Mouse (Mus musculus) kidney, embryonic 14.5 days (tissue): ENCODE results near the gene Gm2022. TPM values are rescaled to one million over a fixed set of nuclear protein-coding genes. Genes with fewer than 3 reads are reported as not detected.
"Not testable (repeated sequence)": the region's sequence is repeated elsewhere in the genome, so short reads cannot be mapped to it uniquely, and the experiment has no call there.

Experiments used
- ATAC-seq: fragments of 200-750 bp; cut with Nextera tagmentation; 2 replicates; pipeline ENCODE4 v1.8.0; 2017; ENCODE audit warnings: moderate number of reproducible peaks, mild to moderate bottlenecking, moderate TSS enrichment, moderate library complexity; ENCODE audit not compliant: low FRiP score, low TSS enrichment
- H3K27ac ChIP-seq: fragments of 300-500 bp; sonication (generic); 2 replicates; pipeline ENCODE4 v1.5.1; 2014; ENCODE audit warnings: low read depth, mild to moderate bottlenecking, low read length, moderate library complexity, mixed read lengths
- H3K27me3 ChIP-seq: fragments of 300-500 bp; sonication (generic); 2 replicates; pipeline ENCODE4 v1.6.1; 2014; ENCODE audit warnings: mild to moderate bottlenecking, low read length; ENCODE audit not compliant: control insufficient read depth, insufficient read depth
- H3K36me3 ChIP-seq: fragments of 300-500 bp; sonication (generic); 2 replicates; pipeline ENCODE4 v1.6.1; 2014; ENCODE audit warnings: low read length, mixed read lengths; ENCODE audit not compliant: control insufficient read depth, insufficient read depth
- H3K4me1 ChIP-seq: fragments of 300-500 bp; sonication (generic); 2 replicates; pipeline ENCODE4 v1.6.1; 2014; ENCODE audit warnings: low read length, mixed read lengths; ENCODE audit not compliant: control insufficient read depth, insufficient read depth
- H3K4me2 ChIP-seq: fragments of 300-500 bp; sonication (generic); replicated peaks from 2 replicates; pipeline ENCODE4 v1.6.1; 2014; ENCODE audit warnings: low read depth, mild to moderate bottlenecking, low read length
- H3K4me3 ChIP-seq: fragments of 300-500 bp; sonication (generic); 2 replicates; pipeline ENCODE4 v1.5.1; 2014; ENCODE audit warnings: mild to moderate bottlenecking, low read length
- H3K9ac ChIP-seq: fragments of 300-500 bp; sonication (generic); 2 replicates; pipeline ENCODE4 v1.6.1; 2014; ENCODE audit warnings: low read depth, mild to moderate bottlenecking, low read length, moderate library complexity
- H3K9me3 ChIP-seq: fragments of 300-500 bp; sonication (generic); 2 replicates; pipeline ENCODE4 v1.6.1; 2016; ENCODE audit warnings: low read length; ENCODE audit not compliant: control insufficient read depth
- WGBS: fragments of 180-500 bp; shearing (Covaris S2); extraction: QIAGEN DNeasy Blood & Tissue Kit; methylation state at CpG from one replicate; pipeline ENCODE4 v1.1.7; 2014; 5-methylcytosine and 5-hydroxymethylcytosine counted together
- polyA plus RNA-seq: library from polyadenylated mRNA; unstranded; fragments of >200 nt; fragmentation: Nextera tagmentation; extraction: Ambion mirVana; gene quantifications from 2 replicates; pipeline ENCODE4 v1.2.1, GENCODE M21; 2014

Gm2022 gene
- not detected in 2 replicates for polyA plus RNA-seq

DNA sequence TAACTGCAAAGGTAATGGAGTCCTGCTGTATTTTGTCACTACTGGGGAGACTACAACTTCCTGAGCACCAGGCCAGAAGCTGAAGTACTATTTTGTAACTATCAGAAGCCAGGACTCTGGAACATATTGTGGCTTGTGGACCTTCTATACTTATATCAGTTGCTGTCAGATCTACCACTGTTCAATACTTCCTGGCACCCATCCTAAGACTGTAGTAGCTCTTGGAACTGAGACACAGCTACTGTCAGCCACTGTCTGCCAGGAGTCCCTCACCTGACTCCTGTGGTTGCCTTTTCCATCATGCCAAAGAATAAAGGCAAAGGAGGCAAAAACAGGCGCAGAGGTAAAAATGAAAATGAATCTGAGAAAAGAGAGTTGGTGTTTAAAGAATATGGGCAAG is at the start of gene Gm2022:
Gene Gm2022, plus strand, starts transcription at position 301 of the 400 bp plus-strand sequence.
- H3K36me3 ChIP-seq, H3K27ac ChIP-seq, H3K9me3 ChIP-seq, H3K4me2 ChIP-seq, H3K27me3 ChIP-seq, ATAC-seq, H3K4me3 ChIP-seq, H3K9ac ChIP-seq, H3K4me1 ChIP-seq: not testable (repeated sequence)
- 83% methylated on average over 1 of the region's 1 CpGs for WGBS

DNA sequence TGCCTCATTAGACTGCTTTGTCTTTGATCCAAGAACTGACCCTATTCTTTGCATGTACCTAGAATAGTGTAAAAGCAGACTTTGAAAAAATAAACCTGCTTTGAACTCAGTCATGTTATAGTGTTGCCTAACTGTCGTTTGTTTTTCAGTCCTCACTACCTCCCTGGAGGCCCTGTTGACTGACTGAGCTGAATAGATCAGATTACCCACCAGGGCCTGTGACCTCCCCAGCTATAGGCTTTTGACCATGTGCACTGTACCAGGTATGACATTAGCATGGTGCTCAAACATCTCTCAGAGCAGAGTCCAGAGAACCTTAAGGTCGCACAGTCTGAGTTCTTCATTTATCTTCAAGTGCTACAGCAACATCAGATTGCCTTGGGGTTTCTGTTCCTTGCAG is 44.5 kb upstream of the Gm2022 start:
- ATAC-seq, H3K27ac ChIP-seq, H3K9ac ChIP-seq, H3K4me3 ChIP-seq, H3K4me2 ChIP-seq, H3K27me3 ChIP-seq, H3K36me3 ChIP-seq, H3K9me3 ChIP-seq, H3K4me1 ChIP-seq: not testable (repeated sequence)
- WGBS: no CpG with 5 or more reads among the region's 2 CpGs

DNA sequence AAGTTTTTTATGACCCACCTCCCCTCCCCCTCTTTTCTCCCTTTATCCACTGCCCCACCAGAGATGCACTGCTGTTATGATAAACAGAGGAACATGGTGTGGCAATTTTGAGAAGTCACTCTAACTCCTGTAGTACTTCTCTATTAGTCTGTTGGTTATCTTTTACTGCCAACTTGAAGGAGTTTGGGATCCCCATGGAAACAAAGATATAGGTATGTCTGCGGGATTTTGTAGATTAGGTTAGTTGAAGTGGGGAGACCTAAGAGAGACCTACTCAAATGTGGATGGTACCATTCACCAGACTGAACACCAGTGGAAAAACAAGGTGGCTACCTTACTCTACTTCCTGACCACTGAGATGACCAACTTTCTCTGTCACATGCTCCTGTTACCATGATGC is 39.1 kb upstream of the Gm2022 start:
- not testable (repeated sequence) for H3K27me3 ChIP-seq, ATAC-seq, H3K4me2 ChIP-seq, H3K9me3 ChIP-seq, H3K4me1 ChIP-seq, H3K9ac ChIP-seq, H3K36me3 ChIP-seq, H3K4me3 ChIP-seq, H3K27ac ChIP-seq
- WGBS: 77% methylated on average over 1 of the region's 1 CpGs

DNA sequence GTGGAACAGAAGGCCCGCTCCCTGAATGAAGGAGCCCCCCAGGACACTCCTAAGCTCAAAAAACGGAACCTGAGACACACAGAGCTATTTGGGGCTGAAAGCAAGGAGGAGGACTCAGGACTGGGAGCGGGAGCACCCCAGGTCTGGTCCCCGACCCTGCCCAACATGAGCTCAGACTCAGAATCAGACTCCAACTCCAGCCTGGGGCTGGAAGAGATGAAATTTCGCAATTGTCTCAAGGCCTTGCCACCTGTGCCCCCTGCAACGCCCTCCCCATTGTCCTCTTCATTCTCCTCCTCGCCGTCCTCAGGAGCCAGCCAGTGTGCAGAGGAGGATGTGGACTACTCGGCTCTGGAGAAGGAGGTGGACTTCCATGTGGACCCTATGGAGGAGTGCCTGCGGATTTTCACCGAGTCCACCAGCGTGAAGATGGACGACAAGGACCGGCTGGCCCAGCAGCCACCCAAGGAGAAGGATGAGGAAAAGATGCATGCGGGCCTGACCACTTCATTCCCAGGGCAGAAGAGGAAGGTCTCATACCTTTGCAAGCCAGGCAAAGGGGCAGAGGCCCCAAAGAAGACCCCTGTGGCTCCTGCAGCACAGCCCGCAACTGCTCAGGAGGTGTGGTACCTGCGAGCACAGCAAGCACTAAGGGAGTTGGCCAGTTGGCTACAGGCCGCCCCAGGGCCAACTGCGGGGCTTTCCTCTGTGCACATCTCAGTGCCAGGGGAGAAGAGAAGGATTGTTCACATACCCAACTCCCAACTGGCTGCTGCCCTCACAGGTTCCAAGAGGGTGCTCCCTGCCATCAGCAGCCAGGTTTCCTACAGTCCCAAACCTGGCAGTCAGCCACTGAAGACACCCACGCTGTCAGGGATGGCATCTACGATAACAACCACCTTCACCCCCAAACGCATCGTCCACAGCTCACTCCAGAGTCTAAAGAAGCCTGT is 33.2 kb upstream of the Gm2022 start:
- not testable (repeated sequence) for H3K9me3 ChIP-seq, H3K27me3 ChIP-seq, H3K4me1 ChIP-seq, H3K4me3 ChIP-seq, ATAC-seq, H3K4me2 ChIP-seq, H3K9ac ChIP-seq, H3K36me3 ChIP-seq, H3K27ac ChIP-seq
- WGBS: 87% methylated on average over 23 of the region's 23 CpGs

DNA sequence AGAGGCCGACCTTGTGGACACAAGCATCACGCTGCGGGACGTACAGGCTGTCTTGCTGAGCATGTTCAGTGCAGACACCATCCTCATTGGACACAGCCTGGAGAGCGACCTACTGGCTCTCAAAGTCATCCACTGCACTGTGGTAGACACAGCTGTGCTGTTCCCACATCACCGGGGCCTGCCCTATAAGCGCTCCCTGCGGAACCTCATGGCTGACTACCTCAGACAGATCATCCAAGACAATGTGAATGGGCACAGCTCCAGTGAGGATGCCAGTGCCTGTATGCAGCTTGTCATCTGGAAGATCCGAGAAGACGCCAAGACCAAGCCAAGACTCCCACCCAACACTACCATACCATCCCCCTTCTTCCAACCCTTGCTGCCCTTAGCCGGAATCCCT is 31.5 kb upstream of the Gm2022 start:
- not testable (repeated sequence) for H3K27ac ChIP-seq, H3K4me3 ChIP-seq, H3K4me1 ChIP-seq, H3K4me2 ChIP-seq, H3K9ac ChIP-seq, H3K27me3 ChIP-seq, ATAC-seq, H3K36me3 ChIP-seq, H3K9me3 ChIP-seq
- WGBS: 94% methylated on average over 8 of the region's 11 CpGs

DNA sequence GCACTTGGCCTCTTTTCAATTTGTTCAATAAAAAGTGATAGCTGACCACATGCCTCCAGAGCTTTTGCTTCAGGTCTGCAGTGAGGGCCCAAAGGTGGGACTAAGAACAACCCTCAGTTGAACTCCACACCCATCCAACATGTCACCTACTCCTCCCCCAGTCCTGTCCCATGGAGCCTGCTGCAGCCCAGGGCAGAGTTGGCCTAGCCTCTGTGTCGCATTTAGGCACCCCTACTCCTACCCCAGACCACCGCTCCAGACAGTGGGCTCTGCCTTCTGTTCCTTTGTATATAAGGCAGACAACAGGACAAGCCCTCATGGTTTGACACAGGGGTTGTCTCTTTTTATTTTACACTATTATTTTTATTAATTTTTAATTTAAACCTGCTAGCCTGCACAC is 31.1 kb upstream of the Gm2022 start:
- not testable (repeated sequence) for H3K27me3 ChIP-seq, H3K36me3 ChIP-seq, H3K4me2 ChIP-seq, H3K9me3 ChIP-seq, H3K4me1 ChIP-seq, H3K4me3 ChIP-seq, H3K9ac ChIP-seq, H3K27ac ChIP-seq
- ATAC-seq: peak; percentile 24; the same call in 1 of the 2 replicates
- 98% methylated on average over 2 of the region's 2 CpGs for WGBS

DNA sequence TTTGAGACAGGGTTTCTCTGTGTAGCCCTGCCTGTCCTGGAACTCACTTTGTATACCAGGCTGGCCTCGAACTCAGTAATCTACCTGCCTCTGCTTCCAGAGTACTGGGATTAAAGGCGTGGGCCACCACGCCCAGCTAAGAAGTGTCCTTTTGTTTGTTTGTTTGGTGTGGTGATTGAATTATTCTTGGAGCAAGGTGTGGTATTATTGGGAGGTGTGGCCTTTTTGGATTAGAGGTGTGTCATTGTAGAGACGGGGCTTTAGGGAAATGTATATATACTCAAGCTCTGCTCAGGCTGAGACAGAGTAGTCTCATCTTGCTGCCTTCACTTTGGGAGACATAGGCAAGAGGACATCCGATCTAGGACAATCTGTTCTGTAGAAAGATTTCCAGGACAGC is 21.4 kb upstream of the Gm2022 start, which contains the start of gene Gm2016:
Gene Gm2016, plus strand, starts transcription at position 301 of the 400 bp plus-strand sequence.
- not testable (repeated sequence) for H3K4me1 ChIP-seq, H3K4me2 ChIP-seq, H3K27ac ChIP-seq, ATAC-seq, H3K36me3 ChIP-seq, H3K27me3 ChIP-seq, H3K9ac ChIP-seq, H3K4me3 ChIP-seq, H3K9me3 ChIP-seq
- WGBS: 85% methylated on average over 5 of the region's 5 CpGs

DNA sequence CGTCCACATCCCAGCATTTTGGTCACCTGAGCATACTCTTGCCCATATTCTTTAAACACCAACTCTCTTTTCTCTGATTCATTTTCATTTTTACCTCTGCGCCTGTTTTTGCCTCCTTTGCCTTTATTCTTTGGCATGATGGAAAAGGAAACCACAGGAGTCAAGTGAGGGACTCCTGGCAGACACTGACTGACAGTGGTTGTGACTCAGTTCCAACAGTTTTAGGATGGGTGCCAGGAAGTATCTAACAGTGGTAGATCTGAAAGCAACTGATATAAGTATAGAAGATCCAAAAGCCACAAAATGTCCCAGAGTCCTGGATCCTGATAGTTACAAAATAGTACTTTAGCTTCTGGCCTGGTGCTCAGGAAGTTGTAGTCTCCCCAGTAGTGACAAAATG is 24.6 kb downstream of the Gm2022 start, which contains the start of gene Gm2035:
Gene Gm2035, minus strand, starts transcription at position 137 of the 400 bp plus-strand sequence.
- not testable (repeated sequence) for H3K4me1 ChIP-seq, H3K36me3 ChIP-seq, H3K9me3 ChIP-seq, H3K4me2 ChIP-seq, H3K27ac ChIP-seq, H3K9ac ChIP-seq, H3K4me3 ChIP-seq, H3K27me3 ChIP-seq, ATAC-seq
- WGBS: 90% methylated on average over 2 of the region's 2 CpGs
